18 mouse cellular contexts compared by ENCODE assay signal in genomic region chr9:78010187-78010586, GRCm38 (mm10). TPM values are rescaled to one million over a fixed set of nuclear protein-coding genes. Genes with fewer than 3 reads are reported as not detected.
"Had no signal": no experiment of that assay in that cellular context is flagged by ENCODE, and none has a peak within 500 bp of the region (broad histone marks: within the 10 kb centered on the region; RNA-seq: fewer than 3 reads in every experiment).

No protein-coding gene starts in this region.

- H3K4me1 ChIP-seq: midbrain, embryonic 15.5 days had no signal

- H3K27me3 ChIP-seq: limb, embryonic 15.5 days; midbrain, embryonic 15.5 days had no signal

- H3K36me3 ChIP-seq: limb, embryonic 15.5 days; liver, embryonic 12.5 days; midbrain, embryonic 15.5 days had no signal

- H3K9me3 ChIP-seq: limb, embryonic 15.5 days; liver, embryonic 12.5 days; midbrain, embryonic 15.5 days had no signal

- ATAC-seq: liver, embryonic 12.5 days; midbrain, embryonic 15.5 days had no signal

- H3K9ac ChIP-seq: limb, embryonic 15.5 days; liver, embryonic 12.5 days; lung, embryonic 14.5 days; midbrain, embryonic 15.5 days had no signal

- H3K4me3 ChIP-seq: layer of hippocampus, adult 2 months; left cerebral cortex, adult 2 months; limb, embryonic 15.5 days; liver, embryonic 12.5 days; midbrain, embryonic 15.5 days had no signal

- H3K27ac ChIP-seq: kidney, postnatal 0 days; layer of hippocampus, adult 2 months; left cerebral cortex, adult 2 months; limb, embryonic 15.5 days; liver, embryonic 12.5 days; midbrain, embryonic 15.5 days had no signal

- DNase-seq: kidney, adult 9 months; kidney, postnatal 4 days; lung, embryonic 14.5 days; lung, postnatal 14 days; right cerebral cortex, postnatal 14 days had no signal

- H3K4me2 ChIP-seq: limb, embryonic 15.5 days; liver, embryonic 12.5 days; lung, embryonic 14.5 days; midbrain, embryonic 15.5 days had no signal

RNA-seq across cellular contexts. Expression of gene Gcm1, which starts 41.5 kb away (rescaled TPM):
- total RNA-seq: layer of hippocampus, adult 2 months; layer of hippocampus, postnatal 10 days; left cerebral cortex, adult 2 months; left cerebral cortex, postnatal 14 days; monocyte, adult 5-6 weeks had no signal
- polyA plus RNA-seq: limb, embryonic 15.5 days; liver, embryonic 12.5 days; liver, embryonic 16.5 days; midbrain, embryonic 15.5 days; neural tube, embryonic 14.5 days; small intestine, adult 2 months; stomach, embryonic 16.5 days had no signal
